Mouse (Mus musculus) G1E (cell line): ENCODE results near the gene Ccdc153.

Experiments
- CTCF ChIP-seq: IDR thresholded peaks from 2 replicates; pipeline ENCODE4 v1.5.1; 2012; ENCODE audit warnings: low read depth, low read length, inconsistent platforms, mixed read lengths
- GATA1 ChIP-seq: IDR thresholded peaks from 2 replicates; pipeline ENCODE4 v1.6.1; 2012; ENCODE audit warnings: borderline replicate concordance, low read length, inconsistent platforms, mixed read lengths
- GATA2 ChIP-seq: IDR thresholded peaks from 2 replicates; pipeline ENCODE4 v1.6.1; 2012; ENCODE audit warnings: low read depth, low read length, inconsistent platforms, borderline replicate concordance

DNA sequence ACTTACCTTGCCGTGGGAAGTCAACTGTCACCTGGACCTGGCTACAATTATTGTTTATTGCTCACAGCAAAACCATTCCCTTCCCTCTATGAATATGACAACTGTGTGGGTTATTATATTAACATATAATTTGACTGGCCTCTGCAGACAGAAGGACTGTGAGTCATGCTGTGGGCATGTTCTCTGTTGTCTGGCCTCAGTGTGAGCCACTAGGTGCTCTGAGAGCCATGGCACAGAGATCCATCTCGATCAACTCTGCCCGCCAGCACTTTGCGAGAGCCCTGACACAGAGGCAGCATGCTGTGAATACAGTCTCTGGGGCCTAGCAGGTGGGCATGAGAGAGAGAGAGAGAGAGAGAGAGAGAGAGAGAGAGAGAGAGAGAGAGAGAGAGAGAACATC, 29.5 kb downstream of the Ccdc153 start:
- no peak for TF ChIP-seq GATA2
- TF ChIP-seq CTCF, result no peak
- TF ChIP-seq GATA1, result no peak
